Mouse (Mus musculus): ENCODE data around the gene Hivep3.

GRCm38 (mm10) chr4:119917502-119917901 lies 183.9 kb downstream of the Hivep3 start:
- TF ChIP-seq CTCF (IDR thresholded peaks at IDR 0.05; ENCODE audit: borderline replicate concordance, extremely low read depth, insufficient read depth, insufficient read length), result peak; percentile 59; the same call in 1 of the 2 replicates
- no peak for TF ChIP-seq POLR2A (IDR thresholded peaks at IDR 0.05; ENCODE audit: borderline replicate concordance, extremely low read depth, insufficient read depth, insufficient read length, poor library complexity, severe bottlenecking)
